8 mouse cellular contexts compared by ENCODE assay signal in genomic region chr4:133469122-133469521, GRCm38 (mm10). TPM values are rescaled to one million over a fixed set of nuclear protein-coding genes. Genes with fewer than 3 reads are reported as not detected.
A peak's percentile ranks its signal among the peaks of the same experiment; 100 is the strongest.
DNase-seq lines count a peak whose midpoint lies in the region; ATAC-seq lines count a peak whose summit lies in the region.
"Had no signal": no experiment of that assay in that cellular context is flagged by ENCODE, and none has a peak within 500 bp of the region (broad histone marks: within the 10 kb centered on the region; RNA-seq: fewer than 3 reads in every experiment).

No protein-coding gene starts in this region.

- ATAC-seq in kidney, embryonic 15.5 days (replicated peaks; ENCODE audit: low FRiP score): no peak
- no peak for ATAC-seq in hindbrain, embryonic 13.5 days (ENCODE audit: low FRiP score)
- no peak for ATAC-seq in midbrain, embryonic 16.5 days

- no peak for DNase-seq in kidney, adult 8-10 months
- DNase-seq in embryo, embryonic 11 days: peak; percentile 46
- no peak for DNase-seq in adipocyte (ENCODE audit: low spot score)
- no peak for DNase-seq in left cerebral cortex, adult 8-10 months (ENCODE audit: low spot score in 2 of 2)
- DNase-seq: left cerebral cortex, postnatal 4 days had no signal

- WGBS in kidney, embryonic 15.5 days: 15% methylated on average over 12 of the region's 12 CpGs
- WGBS in hindbrain, embryonic 13.5 days: 21% methylated on average over 12 of the region's 12 CpGs
- 19% methylated on average over 12 of the region's 12 CpGs for WGBS in midbrain, embryonic 16.5 days

- H3K36me3 ChIP-seq in kidney, embryonic 15.5 days: no peaks in the 10 kb centered on the region
- H3K36me3 ChIP-seq in hindbrain, embryonic 13.5 days: no peaks in the 10 kb centered on the region
- H3K36me3 ChIP-seq in midbrain, embryonic 16.5 days (ENCODE audit: control insufficient read depth, insufficient read depth, low read length): no peaks in the 10 kb centered on the region

- no peak overlapping the region for H3K9ac ChIP-seq in kidney, embryonic 15.5 days
- H3K9ac ChIP-seq in hindbrain, embryonic 13.5 days: no peak overlapping the region
- no peak overlapping the region for H3K9ac ChIP-seq in midbrain, embryonic 16.5 days (ENCODE audit: low read depth, low read length)

- H3K27ac ChIP-seq in kidney, embryonic 15.5 days: no peak overlapping the region
- H3K27ac ChIP-seq in hindbrain, embryonic 13.5 days: no peak overlapping the region
- H3K27ac ChIP-seq in midbrain, embryonic 16.5 days (ENCODE audit: low read length): no peak overlapping the region

- H3K27me3 ChIP-seq in kidney, embryonic 15.5 days: peaks cover 10% of the 10 kb centered on the region
- H3K27me3 ChIP-seq in hindbrain, embryonic 13.5 days: peaks cover 29% of the 10 kb centered on the region
- H3K27me3 ChIP-seq in midbrain, embryonic 16.5 days (ENCODE audit: control insufficient read depth, insufficient read depth, low read depth, low read length): peaks cover 17% of the 10 kb centered on the region

- peak overlapping the region; percentile 25 for H3K4me3 ChIP-seq in kidney, embryonic 15.5 days (replicated peaks)
- 0 out of 2 replicates have a peak overlapping the region, but pooled peaks have one; percentile 2 for H3K4me3 ChIP-seq in hindbrain, embryonic 13.5 days
- no peak overlapping the region for H3K4me3 ChIP-seq in midbrain, embryonic 16.5 days (ENCODE audit: low read depth, low read length)

- peaks cover 17% of the 10 kb centered on the region for H3K4me1 ChIP-seq in kidney, embryonic 15.5 days
- H3K4me1 ChIP-seq in hindbrain, embryonic 13.5 days (replicated peaks): peaks cover 15% of the 10 kb centered on the region
- peaks cover 7% of the 10 kb centered on the region for H3K4me1 ChIP-seq in midbrain, embryonic 16.5 days (ENCODE audit: control insufficient read depth, insufficient read depth, low read length)

- H3K4me2 ChIP-seq in kidney, embryonic 15.5 days: peak overlapping the region; percentile 91
- H3K4me2 ChIP-seq in hindbrain, embryonic 13.5 days: 0 out of 2 replicates have a peak overlapping the region, but pooled peaks have one; percentile 17
- H3K4me2 ChIP-seq in midbrain, embryonic 16.5 days (ENCODE audit: low read length): 0 out of 2 replicates have a peak overlapping the region, but pooled peaks have one; percentile 12

- H3K9me3 ChIP-seq in kidney, embryonic 15.5 days (replicated peaks): no peaks in the 10 kb centered on the region
- no peaks in the 10 kb centered on the region for H3K9me3 ChIP-seq in hindbrain, embryonic 13.5 days
- H3K9me3 ChIP-seq in midbrain, embryonic 16.5 days (replicated peaks; ENCODE audit: control insufficient read depth, low read length, poor library complexity, severe bottlenecking): no peaks in the 10 kb centered on the region

RNA-seq across cellular contexts. Expression of gene Tent5b, which starts 10.8 kb away (rescaled TPM):
- polyA plus RNA-seq in kidney, embryonic 15.5 days (2015; fragmentation: Nextera tagmentation; extraction: Ambion mirVana): 1.2 and 1.3 TPM in 2 replicates
- polyA plus RNA-seq in hindbrain, embryonic 13.5 days (2015; fragmentation: Nextera tagmentation; extraction: Ambion mirVana): 0.13 and 0.30 TPM in 2 replicates
- polyA plus RNA-seq in midbrain, embryonic 16.5 days (2015; fragmentation: Nextera tagmentation; extraction: Ambion mirVana): 0.15 TPM in 2 replicates
- under 1 TPM in 2 of 4 experiments, not detected in 2; 0.14 to 0.26 TPM for total RNA-seq in left cerebral cortex, adult 8-10 months (2022)
- total RNA-seq: left cerebral cortex, postnatal 4 days had no signal

RNA-seq across cellular contexts. Expression of gene Trnp1, which starts 29.2 kb away (rescaled TPM):
- polyA plus RNA-seq in kidney, embryonic 15.5 days (2015; fragmentation: Nextera tagmentation; extraction: Ambion mirVana): 0.64 and 1.0 TPM in 2 replicates
- polyA plus RNA-seq in hindbrain, embryonic 13.5 days (2015; fragmentation: Nextera tagmentation; extraction: Ambion mirVana): 2.8 and 3.9 TPM in 2 replicates
- polyA plus RNA-seq in midbrain, embryonic 16.5 days (2015; fragmentation: Nextera tagmentation; extraction: Ambion mirVana): 5.7 and 8.2 TPM in 2 replicates
- total RNA-seq in left cerebral cortex, adult 8-10 months (2022): 100 to 1,000 TPM; 177 to 204 (median 186) TPM

RNA-seq across cellular contexts. Expression of gene Kdf1, which starts 49.6 kb away (rescaled TPM):
- polyA plus RNA-seq in kidney, embryonic 15.5 days (2015; fragmentation: Nextera tagmentation; extraction: Ambion mirVana): 22.0 and 22.4 TPM in 2 replicates
- 0.30 and 0.39 TPM in 2 replicates for polyA plus RNA-seq in hindbrain, embryonic 13.5 days (2015; fragmentation: Nextera tagmentation; extraction: Ambion mirVana)
- polyA plus RNA-seq in midbrain, embryonic 16.5 days (2015; fragmentation: Nextera tagmentation; extraction: Ambion mirVana): 0.61 and 0.69 TPM in 2 replicates
- under 1 TPM in 2 of 4 experiments, not detected in 2; 0.35 to 0.62 TPM for total RNA-seq in left cerebral cortex, adult 8-10 months (2022)

Comparison
In these comparisons a context has a peak if more than half of its experiments do, and no peak if none do; other contexts are left out.
1. H3K4me2 ChIP-seq: peak in every context shown above with its lines; median percentile 91 in kidney, embryonic 15.5 days; 17 in hindbrain, embryonic 13.5 days; 12 in midbrain, embryonic 16.5 days.
2. RNA of gene Kdf1, which starts 49.6 kb away (polyA plus RNA-seq): 22.0 to 22.4 TPM in kidney, embryonic 15.5 days; 0.61 to 0.69 TPM in midbrain, embryonic 16.5 days and 0.30 to 0.39 TPM in hindbrain, embryonic 13.5 days; every median in the first group is over 10 times any median in the second.